Mouse (Mus musculus): ENCODE measurements around the gene Ttc28. TPM values are rescaled to one million over a fixed set of nuclear protein-coding genes. Genes with fewer than 3 reads are reported as not detected.

The Ttc28 gene
- polyA plus RNA-seq, 1 experiment from 2014 or later, result 2.9 TPM

DNA sequence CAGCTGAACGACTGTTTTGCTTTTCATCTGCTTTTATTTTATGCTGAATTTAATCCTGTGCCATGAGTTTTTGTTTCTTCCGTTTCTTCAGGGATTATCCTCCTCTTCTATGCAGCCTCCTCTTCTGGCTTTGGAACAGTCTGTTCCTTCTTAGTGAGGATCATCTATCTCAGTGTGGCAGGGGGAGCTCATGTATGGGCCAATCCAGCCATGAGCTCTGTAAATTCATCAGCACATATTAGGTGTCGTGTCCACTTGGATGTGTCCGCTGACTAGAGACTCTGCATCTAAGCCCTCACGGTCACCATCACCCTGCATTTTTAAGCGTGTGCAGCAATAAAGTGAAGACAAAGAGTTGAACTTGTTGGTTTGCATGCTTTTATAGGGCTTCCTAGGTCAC, 128.8 kb downstream of the Ttc28 start:
- no peaks in the 10 kb centered on the region for H3K9me3 ChIP-seq (ENCODE audit: control insufficient read depth)
- WGBS, result 84% methylated on average over 6 of the region's 6 CpGs
- H3K27ac ChIP-seq (ENCODE audit: low read depth, low read length), result no peak overlapping the region

DNA sequence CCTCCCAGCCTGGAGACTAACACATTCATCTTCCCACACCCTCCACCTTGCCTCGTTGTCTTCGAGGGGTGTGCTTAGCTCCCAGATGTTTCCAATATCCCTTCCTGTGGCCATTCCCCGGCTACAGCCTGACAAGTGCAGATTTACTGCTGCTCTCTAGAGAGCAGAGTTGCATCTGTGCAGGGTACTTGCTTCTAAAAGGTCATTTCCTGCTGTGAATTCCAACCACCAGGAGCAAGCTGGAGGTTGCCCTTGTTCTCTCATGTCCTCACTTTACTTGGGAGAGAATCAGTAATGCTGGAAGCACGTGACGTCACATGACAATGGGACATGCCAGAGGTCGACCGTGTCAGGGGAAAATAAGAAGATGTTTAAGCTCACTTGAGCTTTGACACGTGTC, 131.7 kb downstream of the Ttc28 start:
- H3K4me3 ChIP-seq (ENCODE audit: low read depth, low read length), result no peak overlapping the region
- no peaks in the 10 kb centered on the region for H3K36me3 ChIP-seq (ENCODE audit: control insufficient read depth, insufficient read depth)
- WGBS, result 32% methylated on average over 8 of the region's 8 CpGs
- no peaks in the 10 kb centered on the region for H3K9me3 ChIP-seq (ENCODE audit: control insufficient read depth)
- H3K9ac ChIP-seq (ENCODE audit: low read depth, low read length), result no peak overlapping the region
- H3K27me3 ChIP-seq (replicated peaks; ENCODE audit: control insufficient read depth, insufficient read depth, low read length), result no peaks in the 10 kb centered on the region
- ATAC-seq, result no peak
- peak; percentile 62 for TF ChIP-seq CTCF (IDR thresholded peaks at IDR 0.05; ENCODE audit: low read depth)
- no peak overlapping the region for H3K4me2 ChIP-seq (replicated peaks; ENCODE audit: low read depth)
- no peak overlapping the region for H3K27ac ChIP-seq (ENCODE audit: low read depth, low read length)
- no peaks in the 10 kb centered on the region for H3K4me1 ChIP-seq (replicated peaks; ENCODE audit: control insufficient read depth, insufficient read depth, low read length)

More for the DNA sequence above, 128.8 kb downstream of the Ttc28 start:
- no peak overlapping the region for H3K4me2 ChIP-seq (replicated peaks; ENCODE audit: low read depth)
- no peaks in the 10 kb centered on the region for H3K4me1 ChIP-seq (replicated peaks; ENCODE audit: control insufficient read depth, insufficient read depth, low read length)
- no peak for ATAC-seq
- no peak overlapping the region for H3K4me3 ChIP-seq (ENCODE audit: low read depth, low read length)
- no peak for TF ChIP-seq CTCF (IDR thresholded peaks at IDR 0.05; ENCODE audit: low read depth)
- H3K27me3 ChIP-seq (replicated peaks; ENCODE audit: control insufficient read depth, insufficient read depth, low read length), result no peaks in the 10 kb centered on the region
- no peaks in the 10 kb centered on the region for H3K36me3 ChIP-seq (ENCODE audit: control insufficient read depth, insufficient read depth)
- no peak overlapping the region for H3K9ac ChIP-seq (ENCODE audit: low read depth, low read length)

DNA sequence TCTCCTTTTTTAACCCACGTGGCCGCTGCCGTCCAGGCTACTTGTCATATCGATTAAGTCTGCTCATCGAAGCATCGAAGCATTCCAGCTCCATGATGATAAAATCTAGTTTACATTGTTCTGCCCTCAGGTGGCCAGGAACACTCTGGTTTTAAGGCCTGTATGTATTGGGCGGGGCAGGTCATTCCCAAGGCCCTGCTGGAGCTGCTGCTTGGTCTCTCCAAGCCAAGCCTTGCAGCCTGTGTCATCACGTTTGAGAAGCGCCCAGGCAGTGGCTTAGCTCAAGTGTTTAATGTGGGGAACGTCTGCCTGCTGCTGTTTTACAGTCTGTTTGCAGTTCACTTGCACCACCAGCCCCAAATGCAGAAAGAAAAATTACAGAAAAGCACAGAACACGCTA, 132.5 kb downstream of the Ttc28 start:
- Histone ChIP-seq H3K4me3 (ENCODE audit: low read depth, low read length) (no peak overlapping the region), H3K27ac (ENCODE audit: low read depth, low read length) (no peak overlapping the region), H3K4me1 (replicated peaks; ENCODE audit: control insufficient read depth, insufficient read depth, low read length) (no peaks in the 10 kb centered on the region), H3K27me3 (replicated peaks; ENCODE audit: control insufficient read depth, insufficient read depth, low read length) (no peaks in the 10 kb centered on the region), H3K4me2 (replicated peaks; ENCODE audit: low read depth) (no peak overlapping the region), H3K36me3 (ENCODE audit: control insufficient read depth, insufficient read depth) (no peaks in the 10 kb centered on the region), H3K9ac (ENCODE audit: low read depth, low read length) (no peak overlapping the region), H3K9me3 (ENCODE audit: control insufficient read depth) (no peaks in the 10 kb centered on the region)
- WGBS, result 47% methylated on average over 11 of the region's 11 CpGs
- ATAC-seq, result no peak
- 0 out of 2 replicates have a peak, but pooled peaks have one; percentile 7 for TF ChIP-seq CTCF (IDR thresholded peaks at IDR 0.05; ENCODE audit: low read depth)

DNA sequence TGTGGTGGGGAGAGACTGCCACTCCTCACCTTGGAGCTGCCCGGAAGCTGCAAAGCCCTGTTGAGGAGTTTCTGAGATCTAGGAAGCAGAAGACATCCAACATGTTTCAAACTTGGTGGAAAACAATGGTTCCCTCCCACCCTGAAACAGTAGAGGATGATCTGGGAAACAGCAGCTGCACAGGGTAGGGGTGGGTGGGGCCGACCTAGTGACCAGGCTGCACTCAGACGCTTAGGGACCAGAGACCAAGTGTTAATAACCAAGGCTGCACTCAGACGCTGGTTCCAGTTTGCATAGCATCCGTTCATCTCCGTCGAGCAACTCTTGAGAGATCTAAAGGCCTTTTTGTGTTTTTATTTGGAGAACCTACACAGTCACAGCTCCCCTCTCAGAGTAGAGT, 133.0 kb downstream of the Ttc28 start:
- Histone ChIP-seq H3K36me3 (ENCODE audit: control insufficient read depth, insufficient read depth) (no peaks in the 10 kb centered on the region), H3K9me3 (ENCODE audit: control insufficient read depth) (no peaks in the 10 kb centered on the region), H3K27ac (ENCODE audit: low read depth, low read length) (no peak overlapping the region), H3K4me3 (ENCODE audit: low read depth, low read length) (no peak overlapping the region), H3K4me2 (replicated peaks; ENCODE audit: low read depth) (no peak overlapping the region), H3K4me1 (replicated peaks; ENCODE audit: control insufficient read depth, insufficient read depth, low read length) (no peaks in the 10 kb centered on the region), H3K9ac (ENCODE audit: low read depth, low read length) (no peak overlapping the region), H3K27me3 (replicated peaks; ENCODE audit: control insufficient read depth, insufficient read depth, low read length) (no peaks in the 10 kb centered on the region)
- no peak for TF ChIP-seq CTCF (IDR thresholded peaks at IDR 0.05; ENCODE audit: low read depth)
- WGBS, result 62% methylated on average over 7 of the region's 7 CpGs
- no peak for ATAC-seq

DNA sequence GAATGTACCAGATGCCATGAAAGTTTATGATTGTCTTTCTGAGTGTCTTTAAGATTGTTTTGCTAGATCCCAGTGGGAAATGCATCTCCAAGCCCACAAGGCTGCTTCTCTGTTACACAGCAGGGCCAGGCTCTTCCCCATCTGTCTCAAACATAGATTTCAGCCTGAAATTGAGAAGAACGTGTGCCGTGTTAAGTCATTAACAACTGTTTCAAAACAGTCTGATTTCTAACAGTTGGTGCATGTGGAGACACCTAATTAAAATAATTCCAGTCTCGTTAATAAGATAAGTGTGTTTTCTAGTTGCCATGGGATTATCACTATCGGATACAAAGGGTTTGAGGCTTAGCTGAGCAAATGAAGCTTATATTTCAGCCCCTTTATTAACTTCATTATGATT, 135.4 kb downstream of the Ttc28 start:
- 87% methylated on average over 4 of the region's 4 CpGs for WGBS
- no peak for ATAC-seq
- no peaks in the 10 kb centered on the region for H3K9me3 ChIP-seq (ENCODE audit: control insufficient read depth)
- no peaks in the 10 kb centered on the region for H3K4me1 ChIP-seq (replicated peaks; ENCODE audit: control insufficient read depth, insufficient read depth, low read length)
- no peak overlapping the region for H3K4me2 ChIP-seq (replicated peaks; ENCODE audit: low read depth)
- no peak overlapping the region for H3K27ac ChIP-seq (ENCODE audit: low read depth, low read length)
- no peaks in the 10 kb centered on the region for H3K36me3 ChIP-seq (ENCODE audit: control insufficient read depth, insufficient read depth)
- no peaks in the 10 kb centered on the region for H3K27me3 ChIP-seq (replicated peaks; ENCODE audit: control insufficient read depth, insufficient read depth, low read length)
- no peak overlapping the region for H3K9ac ChIP-seq (ENCODE audit: low read depth, low read length)
- H3K4me3 ChIP-seq (ENCODE audit: low read depth, low read length), result no peak overlapping the region
- no peak for TF ChIP-seq CTCF (IDR thresholded peaks at IDR 0.05; ENCODE audit: low read depth)

DNA sequence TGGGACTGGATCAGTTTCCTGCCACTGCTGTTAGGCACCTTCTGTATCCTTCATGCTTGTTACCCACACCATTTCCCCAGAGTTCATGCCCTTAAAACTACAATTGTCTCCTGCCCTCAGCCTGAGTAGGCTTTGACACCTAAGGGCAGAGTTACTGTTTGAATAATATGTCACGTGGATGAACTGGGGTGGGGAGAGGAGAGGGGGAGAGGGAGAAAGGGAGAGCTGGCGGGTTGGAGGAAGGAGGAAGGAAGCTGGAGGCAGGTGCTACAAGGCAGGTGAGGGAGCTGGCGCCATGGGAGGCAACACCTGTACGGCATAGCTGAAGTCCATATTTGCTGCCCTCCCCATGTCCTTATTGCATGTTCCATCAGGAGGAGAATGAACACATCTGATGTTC, 137.7 kb downstream of the Ttc28 start:
- Histone ChIP-seq H3K36me3 (ENCODE audit: control insufficient read depth, insufficient read depth) (no peaks in the 10 kb centered on the region), H3K4me2 (replicated peaks; ENCODE audit: low read depth) (no peak overlapping the region), H3K4me1 (replicated peaks; ENCODE audit: control insufficient read depth, insufficient read depth, low read length) (no peaks in the 10 kb centered on the region), H3K27ac (ENCODE audit: low read depth, low read length) (no peak overlapping the region), H3K4me3 (ENCODE audit: low read depth, low read length) (no peak overlapping the region), H3K9ac (ENCODE audit: low read depth, low read length) (no peak overlapping the region), H3K27me3 (replicated peaks; ENCODE audit: control insufficient read depth, insufficient read depth, low read length) (no peaks in the 10 kb centered on the region), H3K9me3 (ENCODE audit: control insufficient read depth) (no peaks in the 10 kb centered on the region)
- WGBS, result 41% methylated on average over 4 of the region's 4 CpGs
- ATAC-seq, result peak; percentile 41; the same call in 1 of the 2 replicates
- no peak for TF ChIP-seq CTCF (IDR thresholded peaks at IDR 0.05; ENCODE audit: low read depth)

DNA sequence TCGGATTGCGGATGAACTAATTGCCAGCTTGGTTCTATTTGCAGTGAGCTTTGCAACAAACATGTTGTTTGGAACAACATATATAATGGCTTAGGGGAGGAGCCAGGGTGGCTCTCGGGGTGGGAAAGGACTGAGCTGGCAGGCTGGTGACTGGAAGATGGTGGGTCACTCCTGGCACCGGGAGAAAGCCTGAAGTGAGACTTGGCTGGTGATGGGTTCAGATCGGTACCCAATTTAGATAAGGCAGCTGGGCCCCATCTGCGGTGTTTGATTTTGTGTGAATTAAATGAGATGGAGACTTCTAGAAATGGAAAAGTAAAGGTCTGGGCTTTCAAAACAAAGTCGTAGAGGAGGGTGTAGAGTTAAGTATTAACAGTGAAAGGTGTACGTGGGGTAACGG, 142.7 kb downstream of the Ttc28 start:
- Histone ChIP-seq H3K4me1 (replicated peaks; ENCODE audit: control insufficient read depth, insufficient read depth, low read length) (no peaks in the 10 kb centered on the region), H3K4me3 (ENCODE audit: low read depth, low read length) (no peak overlapping the region), H3K36me3 (ENCODE audit: control insufficient read depth, insufficient read depth) (no peaks in the 10 kb centered on the region), H3K27me3 (replicated peaks; ENCODE audit: control insufficient read depth, insufficient read depth, low read length) (no peaks in the 10 kb centered on the region), H3K9ac (ENCODE audit: low read depth, low read length) (no peak overlapping the region), H3K4me2 (replicated peaks; ENCODE audit: low read depth) (no peak overlapping the region), H3K9me3 (ENCODE audit: control insufficient read depth) (no peaks in the 10 kb centered on the region), H3K27ac (ENCODE audit: low read depth, low read length) (no peak overlapping the region)
- no peak for TF ChIP-seq CTCF (IDR thresholded peaks at IDR 0.05; ENCODE audit: low read depth)
- 80% methylated on average over 9 of the region's 9 CpGs for WGBS
- no peak for ATAC-seq

Measured in intestine, postnatal 0 days (tissue).